Comparison of ENCODE assay signal across 16 mouse cellular contexts in genomic region chr17:26386131-26386481, GRCm38 (mm10).
"Had no signal": no experiment of that assay in that cellular context is flagged by ENCODE, and none has a peak within 500 bp of the region (broad histone marks: within the 10 kb centered on the region; RNA-seq: fewer than 3 reads in every experiment).

No protein-coding gene starts in this region.

- H3K27ac ChIP-seq: liver, embryonic 14.5 days had no signal

- ATAC-seq: intestine, postnatal 0 days; liver, postnatal 0 days had no signal

- H3K9ac ChIP-seq: liver, embryonic 14.5 days; liver, postnatal 0 days; lung, embryonic 15.5 days had no signal

- H3K9me3 ChIP-seq: lung, embryonic 15.5 days had no signal

- H3K4me3 ChIP-seq: left cerebral cortex, adult 2 months; lung, embryonic 15.5 days had no signal

- DNase-seq: kidney, adult 9 months; kidney, postnatal 14 days; kidney, postnatal 4 days; layer of hippocampus, adult 9-11 months; layer of hippocampus, postnatal 36 days; liver, postnatal 0 days; lung, postnatal 4 days; midbrain, embryonic 14.5 days; thymus, adult 18-20 months; thymus, postnatal 36 days had no signal

- H3K36me3 ChIP-seq: lung, embryonic 15.5 days had no signal

- H3K27me3 ChIP-seq: lung, embryonic 15.5 days had no signal

- H3K4me2 ChIP-seq: liver, embryonic 11.5 days; lung, embryonic 15.5 days; midbrain, embryonic 11.5 days had no signal
